Mouse (Mus musculus) hindbrain, embryonic 10.5 days (tissue): ENCODE results near the gene Zzef1. TPM values are rescaled to one million over a fixed set of nuclear protein-coding genes. Genes with fewer than 3 reads are reported as not detected.

Experiments
- DNase-seq: peaks from one replicate; pipeline ENCODE4 v3.0.0-alpha.2; 2017; ENCODE audit warnings: low spot score
- H3K27ac ChIP-seq: fragments of 300-500 bp; sonication (generic); 2 replicates; pipeline ENCODE4 v1.5.1; 2016; ENCODE audit warnings: mild to moderate bottlenecking, moderate library complexity
- H3K27me3 ChIP-seq: fragments of 300-500 bp; sonication (generic); 2 replicates; pipeline ENCODE4 v1.6.1; 2016; ENCODE audit warnings: mild to moderate bottlenecking; ENCODE audit not compliant: poor library complexity, insufficient read depth, severe bottlenecking
- H3K36me3 ChIP-seq: fragments of 300-500 bp; sonication (generic); 2 replicates; pipeline ENCODE4 v1.6.1; 2016; ENCODE audit warnings: mild to moderate bottlenecking, moderate library complexity
- H3K4me1 ChIP-seq: fragments of 300-500 bp; sonication (generic); replicated peaks from 2 replicates; pipeline ENCODE4 v1.6.1; 2016; ENCODE audit warnings: mild to moderate bottlenecking
- H3K4me3 ChIP-seq: fragments of 300-500 bp; sonication (generic); 2 replicates; pipeline ENCODE4 v1.5.1; 2016; ENCODE audit warnings: mild to moderate bottlenecking, moderate library complexity
- H3K9me3 ChIP-seq: fragments of 300-500 bp; sonication (generic); 2 replicates; pipeline ENCODE4 v1.6.1; 2016; ENCODE audit warnings: mild to moderate bottlenecking, moderate library complexity
- WGBS: fragments of 180-500 bp; shearing (Covaris S2); methylation state at CpG from one replicate; pipeline ENCODE4 v1.1.7; 2016; 5-methylcytosine and 5-hydroxymethylcytosine counted together
- polyA plus RNA-seq: library from polyadenylated mRNA; unstranded; fragments of >200 nt; fragmentation: Nextera tagmentation; extraction: Ambion mirVana; gene quantifications from 2 replicates; pipeline ENCODE4 v1.2.1, GENCODE M21; 2016

The Zzef1 gene
- polyA plus RNA-seq, 1 experiment from 2014 or later, result 8.6 TPM

- Histone ChIP-seq H3K36me3 (no peaks in the 10 kb centered on the region), H3K4me3 (no peak overlapping the region), H3K9me3 (peaks cover 8% of the 10 kb centered on the region), H3K4me1 (peaks cover 33% of the 10 kb centered on the region), H3K27ac (no peak overlapping the region), H3K27me3 (peaks cover 30% of the 10 kb centered on the region)
- 91% methylated on average over 4 of the region's 4 CpGs for WGBS
- DNase-seq, result no peak
Observed at GRCm38 (mm10) chr11:72953440-72954151, 157.6 kb downstream of the Zzef1 start.

- Histone ChIP-seq H3K4me1 (peaks cover 33% of the 10 kb centered on the region), H3K36me3 (no peaks in the 10 kb centered on the region), H3K4me3 (no peak overlapping the region), H3K9me3 (peaks cover 8% of the 10 kb centered on the region), H3K27ac (no peak overlapping the region), H3K27me3 (peaks cover 35% of the 10 kb centered on the region)
- 88% methylated on average over 4 of the region's 4 CpGs for WGBS
- no peak for DNase-seq
Observed at GRCm38 (mm10) chr11:72954216-72954615, 158.2 kb downstream of the Zzef1 start.

- DNase-seq, result no peak
- WGBS, result 67% methylated on average over 5 of the region's 5 CpGs
- peaks cover 33% of the 10 kb centered on the region for H3K4me1 ChIP-seq
Observed at GRCm38 (mm10) chr11:72955339-72955974, 159.4 kb downstream of the Zzef1 start.

GRCm38 (mm10) chr11:72957318-72957717 lies 161.3 kb downstream of the Zzef1 start:
- DNase-seq, result no peak
- Histone ChIP-seq H3K27ac (no peak overlapping the region), H3K9me3 (no peaks in the 10 kb centered on the region), H3K4me1 (peaks cover 29% of the 10 kb centered on the region), H3K4me3 (no peak overlapping the region), H3K27me3 (peaks cover 65% of the 10 kb centered on the region), H3K36me3 (no peaks in the 10 kb centered on the region)
- 69% methylated on average over 2 of the region's 2 CpGs for whole genome bisulfite sequencing

More at GRCm38 (mm10) chr11:72955339-72955974, 159.4 kb downstream of the Zzef1 start:
- H3K27ac ChIP-seq, result no peak overlapping the region
- H3K9me3 ChIP-seq, result peaks cover under 1% of the 10 kb centered on the region; the same call in 1 of the 2 replicates
- H3K27me3 ChIP-seq, result peaks cover 46% of the 10 kb centered on the region
- no peak overlapping the region for H3K4me3 ChIP-seq
- H3K36me3 ChIP-seq, result no peaks in the 10 kb centered on the region

- peaks cover 73% of the 10 kb centered on the region for H3K27me3 ChIP-seq
- peaks cover 16% of the 10 kb centered on the region for H3K4me1 ChIP-seq
- H3K36me3 ChIP-seq, result no peaks in the 10 kb centered on the region
- DNase-seq, result no peak
- H3K4me3 ChIP-seq, result peak overlapping the region; percentile 46; the same call in 1 of the 2 replicates
- 16% methylated on average over 15 of the region's 15 CpGs for WGBS
- no peaks in the 10 kb centered on the region for H3K9me3 ChIP-seq
- no peak overlapping the region for H3K27ac ChIP-seq
Observed at GRCm38 (mm10) chr11:72959924-72960679, 164.1 kb downstream of the Zzef1 start.

- peak overlapping the region; percentile 46 for H3K4me3 ChIP-seq
- no peaks in the 10 kb centered on the region for H3K9me3 ChIP-seq
- peak; percentile 18 for DNase-seq
- WGBS, result 4% methylated on average over 15 of the region's 15 CpGs
- H3K27ac ChIP-seq, result no peak overlapping the region; the same call in 1 of the 2 replicates
- H3K36me3 ChIP-seq, result no peaks in the 10 kb centered on the region
- H3K27me3 ChIP-seq, result peaks cover 73% of the 10 kb centered on the region
- peaks cover 13% of the 10 kb centered on the region for H3K4me1 ChIP-seq
Observed at GRCm38 (mm10) chr11:72960723-72961071, 164.7 kb downstream of the Zzef1 start.

- DNase-seq, result peak; percentile 6
- peaks cover 73% of the 10 kb centered on the region for H3K27me3 ChIP-seq
Observed at GRCm38 (mm10) chr11:72961072-72961980, 165.3 kb downstream of the Zzef1 start, which contains the start of gene Atp2a3. TSS of gene Atp2a3 (plus strand) at chr11:72961169.

GRCm38 (mm10) chr11:72962378-72962777 lies 166.4 kb downstream of the Zzef1 start:
- H3K4me3 ChIP-seq, result no peak overlapping the region
- peaks cover 71% of the 10 kb centered on the region for H3K27me3 ChIP-seq
- WGBS, result 78% methylated on average over 2 of the region's 2 CpGs
- no peaks in the 10 kb centered on the region for H3K9me3 ChIP-seq
- H3K36me3 ChIP-seq, result no peaks in the 10 kb centered on the region
- no peak overlapping the region for H3K27ac ChIP-seq
- peaks cover 13% of the 10 kb centered on the region for H3K4me1 ChIP-seq
- no peak for DNase-seq

More at GRCm38 (mm10) chr11:72961072-72961980, 165.3 kb downstream of the Zzef1 start, which contains the start of gene Atp2a3:
- Histone ChIP-seq H3K27ac (peak within 1 kb of the TSS; percentile 9; the same call in 1 of the 2 replicates), H3K36me3 (no peaks in the 10 kb centered on the region), H3K9me3 (no peaks in the 10 kb centered on the region), H3K4me3 (peak within 1 kb of the TSS; percentile 46), H3K4me1 (peaks cover 13% of the 10 kb centered on the region)
- 4% methylated on average over 70 of the region's 70 CpGs for WGBS

- no peak overlapping the region for H3K4me3 ChIP-seq
- WGBS, result 48% methylated on average over 7 of the region's 7 CpGs
- peaks cover 13% of the 10 kb centered on the region for H3K4me1 ChIP-seq
- DNase-seq, result no peak
- H3K27ac ChIP-seq, result no peak overlapping the region
- no peaks in the 10 kb centered on the region for H3K9me3 ChIP-seq
- no peaks in the 10 kb centered on the region for H3K36me3 ChIP-seq
- peaks cover 63% of the 10 kb centered on the region for H3K27me3 ChIP-seq
Observed at GRCm38 (mm10) chr11:72963058-72963788, 167.2 kb downstream of the Zzef1 start.

GRCm38 (mm10) chr11:72963789-72964294 lies 167.8 kb downstream of the Zzef1 start:
- no peak for DNase-seq
- Histone ChIP-seq H3K27me3 (peaks cover 56% of the 10 kb centered on the region), H3K4me1 (peaks cover 13% of the 10 kb centered on the region), H3K9me3 (no peaks in the 10 kb centered on the region), H3K36me3 (no peaks in the 10 kb centered on the region), H3K4me3 (no peak overlapping the region), H3K27ac (no peak overlapping the region)
- 58% methylated on average over 3 of the region's 3 CpGs for whole genome bisulfite sequencing

- H3K36me3 ChIP-seq, result no peaks in the 10 kb centered on the region
- H3K4me3 ChIP-seq, result no peak overlapping the region
- H3K27me3 ChIP-seq, result peaks cover 10% of the 10 kb centered on the region; the same call in 1 of the 2 replicates
- no peak overlapping the region for H3K27ac ChIP-seq
- WGBS, result 82% methylated on average over 13 of the region's 13 CpGs
- no peaks in the 10 kb centered on the region for H3K9me3 ChIP-seq
- DNase-seq, result no peak
- H3K4me1 ChIP-seq, result peaks cover 6% of the 10 kb centered on the region; the same call in 1 of the 2 replicates
Observed at GRCm38 (mm10) chr11:72974995-72975503, 179.0 kb downstream of the Zzef1 start.
